Mouse (Mus musculus) CD4-positive naive resting alpha-beta T cell, adult 57 days (primary cell): Measurements from ENCODE around the gene Pomgnt1. TPM values are rescaled to one million over a fixed set of nuclear protein-coding genes. Genes with fewer than 3 reads are reported as not detected.

Source experiments
- total RNA-seq: library from RNA; stranded (reverse); gene quantifications from one replicate; pipeline ENCODE4 v1.2.4, GENCODE M21; 2023

The Pomgnt1 gene
- 31.6 TPM for total RNA-seq

GRCm38 (mm10) chr4:116123602-116124519, at the start of gene Pomgnt1, which contains the start of gene Rad54l:
Pomgnt1 (plus strand) TSS chr4:116123840.
Rad54l (minus strand) TSS chr4:116123690.

GRCm38 (mm10) chr4:116074861-116075620, 48.6 kb upstream of the Pomgnt1 start, which contains the start of the genes Uqcrh and Lrrc41:
Uqcrh (minus strand) TSS chr4:116075071.
Lrrc41 (plus strand) TSS chr4:116075269.

GRCm38 (mm10) chr4:116151238-116151637, 27.6 kb downstream of the Pomgnt1 start, which contains the start of gene Lurap1:
Lurap1 (minus strand) TSS chr4:116151338.

GRCm38 (mm10) chr4:116167404-116167803, 43.8 kb downstream of the Pomgnt1 start, which contains the start of gene Tspan1:
Tspan1 (minus strand) TSS chr4:116167601.

GRCm38 (mm10) chr4:116173072-116173471, 49.4 kb downstream of the Pomgnt1 start, which contains the start of the genes 1700042G07Rik and Gm49337:
1700042G07Rik (plus strand) TSS chr4:116173372.
Gm49337 (plus strand) TSS chr4:116173384.

Other genes starting within 250 kb of the Pomgnt1 start
- 0.65 TPM for gene Kncn, start 239.4 kb upstream of the Pomgnt1 start, total RNA-seq
- not detected for gene 6430628N08Rik, start 233.2 kb upstream of the Pomgnt1 start, total RNA-seq
- not detected for gene Dmbx1, start 183.9 kb upstream of the Pomgnt1 start, total RNA-seq
- 160 TPM for gene Faah, start 105.9 kb upstream of the Pomgnt1 start, total RNA-seq
- gene Nsun4, start 70.0 kb upstream of the Pomgnt1 start, total RNA-seq = 47.1 TPM
- gene Uqcrh, start 48.8 kb upstream of the Pomgnt1 start, total RNA-seq = 324 TPM
- 24.2 TPM for gene Lrrc41, start 48.6 kb upstream of the Pomgnt1 start, total RNA-seq
- 1.4 TPM for gene Rad54l, start 150 bp upstream of the Pomgnt1 start, total RNA-seq
- 0.50 TPM for gene Lurap1, start 27.5 kb downstream of the Pomgnt1 start, total RNA-seq
- gene Tspan1, start 43.8 kb downstream of the Pomgnt1 start, total RNA-seq = not detected
- gene 1700042G07Rik, start 49.5 kb downstream of the Pomgnt1 start, total RNA-seq = not detected
- not detected for gene Gm49337, start 49.5 kb downstream of the Pomgnt1 start, total RNA-seq
- gene Pik3r3, start 97.8 kb downstream of the Pomgnt1 start, total RNA-seq = 3.6 TPM